Mouse (Mus musculus) stomach, embryonic 14.5 days (tissue): Measurements from ENCODE around the gene Arl9. TPM values are rescaled to one million over a fixed set of nuclear protein-coding genes. Genes with fewer than 3 reads are reported as not detected.

ENCODE experiments used
- ATAC-seq: fragments of 200-750 bp; cut with Nextera tagmentation; 2 replicates; pipeline ENCODE4 v1.8.0; 2017; ENCODE audit warnings: low read depth, moderate TSS enrichment; ENCODE audit not compliant: insufficient number of reproducible peaks, insufficient read depth, low FRiP score
- H3K27ac ChIP-seq: fragments of 300-500 bp; sonication (generic); 2 replicates; pipeline ENCODE4 v1.5.1; 2014; ENCODE audit warnings: mild to moderate bottlenecking, low read length, moderate library complexity, mixed read lengths
- H3K27me3 ChIP-seq: fragments of 300-500 bp; sonication (generic); 2 replicates; pipeline ENCODE4 v1.6.1; 2014; ENCODE audit warnings: low read length, control low read depth, mixed read lengths; ENCODE audit not compliant: control insufficient read depth, insufficient read depth
- H3K36me3 ChIP-seq: fragments of 300-500 bp; sonication (generic); 2 replicates; pipeline ENCODE4 v1.6.1; 2014; ENCODE audit warnings: mild to moderate bottlenecking, control low read depth, low read length, moderate library complexity, mixed read lengths; ENCODE audit not compliant: control insufficient read depth, insufficient read depth
- H3K4me1 ChIP-seq: fragments of 300-500 bp; sonication (generic); 2 replicates; pipeline ENCODE4 v1.6.1; 2014; ENCODE audit warnings: low read length, control low read depth, mixed read lengths; ENCODE audit not compliant: control insufficient read depth, insufficient read depth
- H3K4me2 ChIP-seq: fragments of 300-500 bp; sonication (generic); replicated peaks from 2 replicates; pipeline ENCODE4 v1.6.1; 2014; ENCODE audit warnings: low read depth, low read length, control low read depth
- H3K4me3 ChIP-seq: fragments of 300-500 bp; sonication (generic); 2 replicates; pipeline ENCODE4 v1.5.1; 2014; ENCODE audit warnings: low read depth, low read length, control low read depth
- H3K9ac ChIP-seq: fragments of 300-500 bp; sonication (generic); replicated peaks from 2 replicates; pipeline ENCODE4 v1.6.1; 2014; ENCODE audit warnings: low read depth, mild to moderate bottlenecking, control low read depth, low read length, moderate library complexity, mixed read lengths
- H3K9me3 ChIP-seq: fragments of 300-500 bp; sonication (generic); 2 replicates; pipeline ENCODE4 v1.6.1; 2016; ENCODE audit warnings: low read depth, low read length, control low read depth; ENCODE audit not compliant: control insufficient read depth
- WGBS: fragments of 180-500 bp; shearing (Covaris S2); extraction: QIAGEN DNeasy Blood & Tissue Kit; methylation state at CpG from one replicate; pipeline ENCODE4 v1.1.7; 2014; 5-methylcytosine and 5-hydroxymethylcytosine counted together
- polyA plus RNA-seq: library from polyadenylated mRNA; unstranded; fragments of >200 nt; fragmentation: Nextera tagmentation; extraction: Ambion mirVana; gene quantifications from 2 replicates; pipeline ENCODE4 v1.2.1, GENCODE M21; 2014

Arl9 gene
- polyA plus RNA-seq, 1 experiment from 2014 or later: not detected

DNA sequence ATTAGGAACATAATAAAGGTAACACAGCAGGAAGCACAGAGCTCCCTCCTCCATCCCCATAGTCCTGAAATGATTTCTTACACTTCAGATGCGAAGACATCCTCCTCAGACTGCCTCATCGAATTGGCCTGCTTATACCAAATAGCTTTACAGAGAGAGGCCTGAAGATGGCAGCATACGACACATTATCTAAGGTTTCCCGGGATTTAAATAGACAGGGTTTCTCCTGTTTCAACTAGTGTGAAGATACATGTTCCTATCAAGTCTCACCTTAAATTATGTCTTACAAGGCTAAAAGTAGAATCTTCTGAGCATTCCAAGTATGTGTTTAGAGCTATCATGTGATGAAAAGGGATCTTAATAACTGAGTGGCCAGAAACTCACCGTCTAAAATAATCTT is 5.4 kb upstream of the Arl9 start:
- no peak overlapping the region for H3K4me2 ChIP-seq
- no peak for ATAC-seq
- H3K36me3 ChIP-seq: peaks cover 46% of the 10 kb centered on the region
- H3K27ac ChIP-seq: no peak overlapping the region
- 40% methylated on average over 5 of the region's 5 CpGs for WGBS
- H3K4me1 ChIP-seq: no peaks in the 10 kb centered on the region
- H3K9ac ChIP-seq: no peak overlapping the region
- H3K27me3 ChIP-seq: no peaks in the 10 kb centered on the region
- no peak overlapping the region for H3K4me3 ChIP-seq
- no peaks in the 10 kb centered on the region for H3K9me3 ChIP-seq

DNA sequence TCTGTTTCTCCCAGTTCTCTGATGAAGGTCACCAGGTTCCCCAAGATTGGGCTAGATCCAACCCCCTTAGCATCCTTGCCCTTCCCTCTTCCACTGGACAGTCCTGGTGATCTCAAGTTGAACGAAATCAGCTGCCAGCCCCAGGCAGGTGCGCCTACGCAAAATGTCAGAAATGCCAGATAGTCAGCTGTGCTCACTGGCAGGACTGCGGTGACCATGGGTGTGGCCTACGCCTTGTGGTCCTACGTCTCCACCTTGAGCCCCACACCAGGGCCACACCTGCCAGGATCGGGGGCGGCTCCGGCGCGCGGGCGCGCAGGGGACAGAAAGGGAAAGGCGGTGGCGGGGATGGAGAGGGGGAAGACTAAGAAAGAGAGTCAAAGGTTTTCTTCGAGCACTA is 2.7 kb upstream of the Arl9 start:
- 90% methylated on average over 17 of the region's 17 CpGs for WGBS
- H3K36me3 ChIP-seq: peaks cover 29% of the 10 kb centered on the region
- no peak for ATAC-seq
- no peaks in the 10 kb centered on the region for H3K9me3 ChIP-seq
- no peaks in the 10 kb centered on the region for H3K4me1 ChIP-seq
- H3K27ac ChIP-seq: no peak overlapping the region
- H3K4me3 ChIP-seq: no peak overlapping the region
- H3K27me3 ChIP-seq: no peaks in the 10 kb centered on the region
- no peak overlapping the region for H3K4me2 ChIP-seq
- no peak overlapping the region for H3K9ac ChIP-seq

- Histone ChIP-seq H3K27ac (no peak overlapping the region), H3K4me3 (no peak overlapping the region), H3K4me2 (no peak overlapping the region), H3K9me3 (no peaks in the 10 kb centered on the region), H3K36me3 (no peaks in the 10 kb centered on the region), H3K4me1 (no peaks in the 10 kb centered on the region), H3K9ac (no peak overlapping the region), H3K27me3 (no peaks in the 10 kb centered on the region)
- ATAC-seq: no peak
- WGBS: 92% methylated on average over 9 of the region's 9 CpGs
These were observed 6.5 kb downstream of the Arl9 start for GRCm38 (mm10) chr5:77010352-77010751.

DNA sequence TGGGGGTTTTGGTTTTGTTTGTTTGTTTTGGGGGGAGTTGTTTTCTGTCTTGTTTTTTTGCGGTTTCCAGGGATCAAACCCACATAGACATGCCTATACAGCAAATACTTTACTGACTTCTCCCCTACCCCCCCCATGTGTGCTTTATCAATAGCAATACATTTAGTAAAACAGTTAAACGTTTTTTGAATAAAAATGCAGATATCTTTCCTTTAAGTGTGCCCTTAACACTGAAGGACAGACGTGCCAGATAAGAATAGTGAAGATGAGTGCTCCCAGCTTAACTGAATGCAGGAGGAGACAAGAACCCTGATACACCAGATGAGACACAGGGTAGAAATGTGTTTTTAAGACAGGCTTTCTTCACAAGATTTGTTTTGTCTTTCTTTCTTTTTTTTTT is 7.2 kb downstream of the Arl9 start:
- H3K4me2 ChIP-seq: no peak overlapping the region
- H3K27ac ChIP-seq: no peak overlapping the region
- no peak overlapping the region for H3K4me3 ChIP-seq
- no peaks in the 10 kb centered on the region for H3K36me3 ChIP-seq
- ATAC-seq: no peak
- no peaks in the 10 kb centered on the region for H3K4me1 ChIP-seq
- no peaks in the 10 kb centered on the region for H3K9me3 ChIP-seq
- H3K27me3 ChIP-seq: no peaks in the 10 kb centered on the region
- 63% methylated on average over 3 of the region's 3 CpGs for WGBS
- no peak overlapping the region for H3K9ac ChIP-seq

DNA sequence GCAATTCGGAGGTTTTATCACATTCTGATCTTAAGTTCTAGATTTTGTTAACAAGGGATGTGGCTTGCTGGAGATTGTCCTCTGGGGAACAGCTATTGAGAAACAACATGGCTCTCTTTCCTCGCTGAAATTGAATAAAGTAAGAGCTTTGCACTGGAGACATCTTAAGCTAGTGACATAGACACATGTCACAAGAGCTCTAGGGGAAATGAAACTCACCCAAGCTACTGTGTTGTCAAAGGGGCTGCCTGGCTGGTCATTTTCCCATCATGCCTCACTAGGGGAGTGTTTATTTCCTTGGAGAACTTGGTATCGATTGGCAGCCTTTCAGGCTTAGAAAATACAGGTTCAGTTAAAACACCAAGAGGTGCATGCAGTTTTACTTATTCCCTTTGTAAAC is 9.3 kb downstream of the Arl9 start:
- Histone ChIP-seq H3K4me2 (no peak overlapping the region), H3K27me3 (no peaks in the 10 kb centered on the region), H3K9me3 (no peaks in the 10 kb centered on the region), H3K36me3 (no peaks in the 10 kb centered on the region), H3K9ac (no peak overlapping the region), H3K27ac (no peak overlapping the region), H3K4me3 (no peak overlapping the region), H3K4me1 (no peaks in the 10 kb centered on the region)
- 63% methylated on average over 3 of the region's 3 CpGs for WGBS
- ATAC-seq: no peak

DNA sequence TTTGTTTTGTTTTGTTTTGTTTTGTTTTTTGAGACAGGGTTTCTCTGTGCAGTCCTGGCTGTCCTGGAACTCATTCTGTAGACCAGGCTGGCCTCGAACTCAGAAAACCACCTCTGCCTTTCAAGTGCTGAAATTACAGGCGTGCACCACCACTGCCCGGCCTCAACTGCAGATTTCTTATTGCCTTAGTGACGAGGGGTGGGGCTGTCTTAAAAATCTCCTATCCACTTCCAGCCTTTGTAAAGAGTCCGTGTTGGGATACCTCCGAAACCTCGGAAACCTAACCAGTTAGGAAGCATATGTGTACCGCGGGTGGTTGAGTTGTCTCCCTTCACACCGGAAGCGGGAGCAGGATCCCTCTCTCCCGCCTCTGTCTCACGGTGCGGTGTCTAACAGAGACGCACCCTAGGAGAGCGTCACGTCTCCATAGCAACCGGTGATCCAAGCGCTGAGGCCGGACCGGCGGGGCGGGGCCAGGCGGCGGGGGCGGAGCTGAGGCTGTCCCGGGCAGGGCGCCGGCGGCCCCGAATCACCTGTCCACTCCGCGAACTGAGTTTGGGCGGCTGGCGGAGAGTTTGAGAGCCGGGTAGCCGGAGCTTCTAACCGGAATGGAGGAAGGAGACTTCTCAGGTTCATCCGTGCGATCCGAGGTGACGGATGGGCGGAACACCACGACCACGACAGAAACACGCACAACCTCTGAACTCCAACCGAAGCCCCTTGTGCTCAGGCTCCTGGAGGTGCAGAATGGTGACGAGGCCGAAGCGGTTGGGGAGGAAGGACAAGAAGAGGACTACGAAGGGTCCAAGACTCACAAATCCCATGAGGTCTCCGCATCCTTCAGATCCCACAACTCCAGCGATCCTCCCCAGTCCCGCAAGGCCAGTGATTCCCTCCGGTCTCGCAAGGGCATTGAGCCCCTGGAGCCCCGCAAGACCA is 12.0 kb downstream of the Arl9 start, which contains the start of gene Thegl:
TSS of gene Thegl (plus strand) at position 480 of the 939 bp plus-strand sequence.
- Histone ChIP-seq H3K4me1 (no peaks in the 10 kb centered on the region), H3K27ac (no peak within 1 kb of the TSS), H3K36me3 (no peaks in the 10 kb centered on the region), H3K9me3 (no peaks in the 10 kb centered on the region), H3K27me3 (no peaks in the 10 kb centered on the region), H3K4me2 (peak within 1 kb of the TSS; percentile 42), H3K9ac (no peak within 1 kb of the TSS), H3K4me3 (peak within 1 kb of the TSS; percentile 37)
- ATAC-seq: peak; percentile 98
- 10% methylated on average over 56 of the region's 57 CpGs for WGBS

DNA sequence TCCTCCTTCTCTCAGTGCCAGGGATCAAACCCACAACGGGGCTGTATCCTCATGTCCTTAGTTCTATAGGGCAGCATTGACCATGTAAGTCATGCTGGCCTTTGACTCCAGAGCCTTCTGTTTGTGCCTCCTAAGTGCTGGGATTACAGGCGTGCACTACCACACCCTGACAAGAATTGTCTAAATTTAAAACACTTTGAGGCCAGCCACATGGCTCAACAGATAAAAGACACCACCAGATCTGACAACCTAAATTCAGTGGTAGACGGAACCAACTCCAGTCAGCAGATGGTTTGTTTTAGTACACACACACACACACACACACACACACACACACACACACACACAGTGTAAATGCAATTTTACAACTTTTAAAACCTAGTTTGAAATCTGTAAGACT is 24.2 kb downstream of the Arl9 start:
- ATAC-seq: no peak

GRCm38 (mm10) chr5:77029735-77030134 is 25.9 kb downstream of the Arl9 start:
- no peak for ATAC-seq
- no peaks in the 10 kb centered on the region for H3K36me3 ChIP-seq
- H3K27me3 ChIP-seq: no peaks in the 10 kb centered on the region
- no peaks in the 10 kb centered on the region for H3K9me3 ChIP-seq
- 75% methylated on average over 5 of the region's 5 CpGs for WGBS
- no peak overlapping the region for H3K4me2 ChIP-seq
- no peak overlapping the region for H3K9ac ChIP-seq
- H3K27ac ChIP-seq: no peak overlapping the region
- no peak overlapping the region for H3K4me3 ChIP-seq
- no peaks in the 10 kb centered on the region for H3K4me1 ChIP-seq

More for the DNA sequence above, 24.2 kb downstream of the Arl9 start:
- Histone ChIP-seq H3K27ac (no peak overlapping the region), H3K36me3 (no peaks in the 10 kb centered on the region), H3K9me3 (no peaks in the 10 kb centered on the region; the same call in 1 of the 2 replicates), H3K27me3 (no peaks in the 10 kb centered on the region), H3K9ac (no peak overlapping the region), H3K4me2 (no peak overlapping the region), H3K4me1 (no peaks in the 10 kb centered on the region), H3K4me3 (no peak overlapping the region)
- WGBS: 62% methylated on average over 3 of the region's 3 CpGs
